Mouse (Mus musculus): ENCODE results near the gene Atp5g2.
"Not testable (repeated sequence)": the region's sequence is repeated elsewhere in the genome, so short reads cannot be mapped to it uniquely, and the experiment has no call there.

The Atp5g2 gene

DNA sequence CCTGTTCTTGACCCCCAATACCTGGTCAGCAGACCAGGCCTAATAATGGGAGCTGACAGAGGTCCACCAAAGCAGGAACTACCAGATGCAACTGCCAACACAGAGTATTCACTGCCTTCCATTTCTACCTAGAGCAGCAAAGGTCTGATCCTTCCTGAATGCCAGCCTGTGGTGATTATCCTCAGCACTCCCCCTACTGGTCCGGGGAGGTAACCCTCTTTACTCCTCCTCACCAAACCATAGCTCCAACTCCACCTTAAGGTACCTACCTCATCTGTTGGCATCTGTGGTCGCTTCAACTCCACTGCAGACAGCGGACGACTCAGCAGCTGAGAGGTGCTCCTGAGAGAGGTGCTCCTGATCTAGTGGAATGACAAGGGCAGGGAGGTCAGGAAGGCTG is 6.7 kb downstream of the Atp5g2 start:
- DNase-seq = peak; percentile 84 to 89

DNA sequence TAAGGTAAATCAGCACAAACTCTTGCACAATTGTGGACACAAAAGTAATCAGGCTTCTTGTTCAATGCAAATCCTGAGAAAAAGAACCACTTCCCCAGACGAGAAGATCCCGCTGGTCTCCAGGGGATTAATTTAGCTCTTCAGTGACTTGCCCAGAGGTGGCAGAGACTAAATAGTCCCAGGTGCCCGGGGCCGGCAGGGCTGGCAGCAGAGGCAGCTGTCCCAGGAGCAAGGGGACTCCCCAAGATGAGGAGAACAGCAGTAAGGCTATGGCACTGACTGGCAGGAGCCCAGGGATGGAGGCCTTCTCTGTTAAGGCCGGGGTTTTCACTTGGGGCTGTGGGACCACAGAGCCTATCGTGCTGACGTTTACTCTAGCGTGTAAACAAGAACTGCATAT is 8.3 kb downstream of the Atp5g2 start:
- DNase-seq = no peak

DNA sequence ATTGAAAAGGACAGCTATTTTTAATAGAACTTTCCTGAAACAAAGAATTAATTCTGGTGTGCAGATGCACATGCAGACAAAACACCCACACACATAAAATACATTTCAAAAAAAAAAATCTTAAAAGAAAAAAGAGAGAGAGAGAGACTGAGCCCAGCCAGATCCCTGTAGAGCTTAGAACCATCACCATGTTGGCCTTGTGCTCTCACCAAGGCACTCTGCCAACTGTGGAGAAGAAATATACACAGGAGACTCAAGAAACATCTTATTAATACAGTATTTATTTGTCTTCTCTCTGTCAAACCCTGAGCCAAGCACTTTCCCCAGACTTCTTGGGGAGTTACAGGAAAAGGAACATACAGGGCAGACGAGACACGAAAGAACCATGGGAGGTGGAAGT is 9.6 kb downstream of the Atp5g2 start:
- not testable (repeated sequence) for DNase-seq

DNA sequence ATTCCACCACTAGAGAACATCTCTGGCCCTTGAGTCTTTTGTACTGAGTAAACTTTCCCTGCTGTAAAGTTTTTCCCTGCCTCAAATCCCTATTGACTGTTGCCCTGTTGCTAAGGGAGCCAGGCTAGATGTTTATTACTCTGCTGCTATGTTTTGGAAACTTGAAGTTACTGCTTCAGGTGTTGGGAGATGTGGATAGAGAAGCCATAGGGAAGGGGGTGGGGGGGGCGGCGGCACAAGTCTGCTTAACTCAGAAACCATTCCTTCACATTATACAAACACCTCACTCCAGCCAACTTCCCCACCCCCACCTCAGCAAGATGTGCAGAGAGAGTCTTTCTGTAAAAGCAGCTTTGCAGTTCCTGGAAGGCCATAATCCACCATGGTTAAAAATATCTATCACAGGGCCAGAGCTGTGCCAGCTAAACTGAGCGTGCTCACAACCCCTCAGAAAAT is 14.2 kb downstream of the Atp5g2 start:
- DNase-seq = no peak

- peak in 1 of 2 experiments; percentile 13 for DNase-seq
These were observed 15.5 kb downstream of the Atp5g2 start for GRCm38 (mm10) chr15:102656658-102657057.

DNA sequence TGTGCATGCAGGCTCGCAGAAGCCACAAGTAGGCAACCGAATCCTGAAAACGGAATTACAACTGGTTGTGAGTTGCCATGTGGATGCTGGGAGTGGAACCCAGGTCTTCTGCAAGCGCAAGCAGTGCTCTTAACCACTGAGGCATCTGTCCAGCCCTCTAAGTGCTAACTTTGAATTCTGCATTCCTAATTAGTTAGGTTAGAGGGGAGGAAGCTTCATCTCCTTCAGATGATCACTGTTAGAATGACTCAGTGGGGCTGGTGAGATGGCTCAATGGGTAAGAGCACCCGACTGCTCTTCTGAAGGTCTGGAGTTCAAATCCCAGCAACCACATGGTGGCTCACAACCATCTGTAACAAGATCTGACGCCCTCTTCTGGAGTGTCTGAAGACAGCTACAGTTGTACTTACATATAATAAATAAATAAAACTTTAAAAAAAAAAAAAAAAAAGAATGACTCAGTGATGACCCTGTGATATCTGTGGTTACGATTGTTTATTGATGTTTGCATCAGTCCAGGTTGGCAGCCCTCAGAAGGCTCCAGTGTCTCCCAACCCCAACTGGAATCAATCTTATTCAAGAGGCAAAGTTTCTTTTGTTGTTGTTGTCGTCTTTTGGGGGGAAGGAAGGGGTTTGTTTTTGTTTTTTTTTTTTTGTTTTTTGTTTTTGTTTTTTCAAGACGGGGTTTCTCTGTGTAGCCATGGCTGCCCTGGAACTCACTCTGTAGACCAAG is 20.1 kb downstream of the Atp5g2 start:
- DNase-seq = not testable (repeated sequence)

GRCm38 (mm10) chr15:102651107-102651506 is 21.0 kb downstream of the Atp5g2 start:
- no peak for DNase-seq

- DNase-seq = peak; percentile 55 to 67
These were observed 36.3 kb downstream of the Atp5g2 start for GRCm38 (mm10) chr15:102635817-102636216.

- no peak for DNase-seq
These were observed 37.5 kb downstream of the Atp5g2 start for GRCm38 (mm10) chr15:102634684-102635083.

DNA sequence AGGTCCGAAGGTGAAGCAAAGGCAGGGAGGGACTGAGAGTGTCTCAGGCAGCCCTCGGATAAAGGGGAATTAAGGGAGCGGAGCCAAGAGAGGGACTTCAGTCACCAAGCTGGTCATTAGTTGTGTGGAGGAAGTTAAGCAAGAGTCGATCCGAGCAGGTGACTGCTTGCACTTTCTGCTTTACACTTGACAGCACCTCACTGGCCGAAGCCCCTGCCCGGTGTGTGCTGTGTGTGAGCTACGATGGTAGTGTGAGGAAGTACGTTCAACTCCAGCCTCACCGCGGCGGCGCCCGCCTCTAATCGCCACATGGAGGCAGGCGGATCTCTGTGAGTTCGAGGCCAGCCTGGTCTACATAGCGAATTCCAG is 46.5 kb downstream of the Atp5g2 start:
- DNase-seq = peak in 1 of 2 experiments; percentile 61

GRCm38 (mm10) chr15:102624970-102625686 is 47.0 kb downstream of the Atp5g2 start, which contains the start of the genes Gm28047 and Atf7:
Gene Gm28047, minus strand, starts transcription at chr15:102625067.
Gene Atf7, minus strand, starts transcription at chr15:102625464.
- DNase-seq = peak; percentile 100

- peak; percentile 42 to 51 for DNase-seq
These were observed 47.7 kb downstream of the Atp5g2 start for GRCm38 (mm10) chr15:102624291-102624969.

GRCm38 (mm10) chr15:102623121-102623520 is 49.0 kb downstream of the Atp5g2 start:
- DNase-seq = no peak

GRCm38 (mm10) chr15:102622536-102622935 is 49.6 kb downstream of the Atp5g2 start:
- DNase-seq = no peak

DNA sequence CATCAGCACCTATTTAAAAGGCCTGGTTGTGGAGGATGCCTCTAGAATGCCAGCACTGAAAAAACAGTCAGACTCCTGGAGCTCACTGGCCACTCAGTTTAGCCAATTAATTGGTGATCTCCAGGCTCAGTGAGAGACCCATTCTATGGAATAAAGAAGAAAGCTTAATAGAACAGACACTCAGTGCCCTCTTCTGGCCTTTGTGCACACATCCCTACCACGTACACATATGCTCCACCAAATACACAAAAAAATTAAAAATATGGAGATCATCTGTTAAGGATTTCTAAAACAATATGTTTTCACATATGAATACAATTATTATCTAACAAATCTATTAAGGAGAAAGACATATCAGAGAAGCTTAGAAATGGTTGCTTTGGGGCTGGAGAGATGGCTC is 51.4 kb downstream of the Atp5g2 start:
- no peak for DNase-seq

GRCm38 (mm10) chr15:102619486-102619885 is 52.7 kb downstream of the Atp5g2 start:
- DNase-seq = no peak

DNA sequence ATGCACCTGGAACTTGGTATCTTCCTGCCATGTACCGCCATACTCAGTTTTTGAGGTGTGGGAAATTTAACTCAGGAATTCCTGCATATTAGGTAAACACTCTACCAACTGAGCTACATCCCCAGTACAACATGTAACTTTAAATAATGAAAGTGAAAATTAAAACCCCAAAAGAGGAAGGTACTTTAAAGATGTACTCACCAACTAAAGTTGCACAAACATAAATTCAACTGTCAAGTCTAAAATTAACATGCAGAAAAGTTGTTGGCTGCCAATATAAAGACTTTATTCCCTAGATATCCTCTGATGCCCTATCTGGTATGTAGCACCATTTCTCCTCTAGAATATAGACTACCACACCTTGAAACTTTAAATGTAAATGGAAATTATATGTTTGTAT is 54.5 kb downstream of the Atp5g2 start:
- DNase-seq = no peak

GRCm38 (mm10) chr15:102616174-102616573 is 56.0 kb downstream of the Atp5g2 start:
- no peak for DNase-seq

- DNase-seq = no peak
These were observed 57.9 kb downstream of the Atp5g2 start for GRCm38 (mm10) chr15:102614224-102614623.

DNA sequence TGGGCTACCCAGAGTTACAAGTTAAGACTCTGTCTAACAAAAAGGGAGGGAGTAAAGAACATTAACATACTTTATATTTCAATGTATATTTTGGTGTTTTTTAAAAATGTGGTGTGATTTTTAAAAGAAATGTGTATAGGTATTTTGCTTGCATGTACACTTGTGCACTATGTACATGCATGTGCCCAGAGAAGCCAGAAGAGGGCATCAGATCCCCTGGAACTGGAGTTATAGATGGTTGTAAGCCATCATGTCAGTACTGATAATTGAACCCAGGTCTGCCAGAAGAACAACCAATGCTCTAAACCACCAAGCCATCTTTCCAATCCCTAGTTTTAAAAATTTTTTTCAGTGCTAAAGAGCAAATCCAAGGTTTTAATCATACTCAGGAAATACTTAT is 59.2 kb downstream of the Atp5g2 start:
- no peak for DNase-seq

Measured in cerebellum, postnatal 10 days (tissue).